Mouse (Mus musculus) bone marrow macrophage, adult 2 months (primary cell): ENCODE data around the gene Slc34a1. TPM values are rescaled to one million over a fixed set of nuclear protein-coding genes. Genes with fewer than 3 reads are reported as not detected.

Experiments used
- H3K27ac ChIP-seq: 2 replicates; pipeline ENCODE4 v1.5.1; 2012; ENCODE audit warnings: low read depth, low read length; ENCODE audit not compliant: insufficient read depth
- H3K4me1 ChIP-seq: 2 replicates; pipeline ENCODE4 v1.6.1; 2012; ENCODE audit warnings: low read length; ENCODE audit not compliant: control insufficient read depth, insufficient read depth
- H3K4me3 ChIP-seq: 2 replicates; pipeline ENCODE4 v1.5.1; 2012; ENCODE audit warnings: mild to moderate bottlenecking, low read length, moderate library complexity; ENCODE audit not compliant: insufficient read depth
- CTCF ChIP-seq: IDR thresholded peaks from 2 replicates; pipeline ENCODE4 v1.5.1; 2012; ENCODE audit warnings: low read depth, mild to moderate bottlenecking, low read length, moderate library complexity
- POLR2A ChIP-seq: IDR thresholded peaks from 2 replicates; pipeline ENCODE4 v1.6.1; 2012; ENCODE audit warnings: mild to moderate bottlenecking, low read depth, low read length, borderline replicate concordance
- polyA plus RNA-seq: library from polyadenylated mRNA; stranded (reverse); fragments of >200 nt; gene quantifications from 2 replicates; pipeline ENCODE4 v1.2.4, GENCODE M21; 2012; ENCODE audit not compliant: missing spikeins, insufficient read depth, insufficient read length

Gene Slc34a1
- not detected in 2 replicates for polyA plus RNA-seq

- Histone ChIP-seq H3K27ac (no peak within 1 kb of the TSS), H3K4me1 (peaks cover 2% of the 10 kb centered on the region; the same call in 1 of the 2 replicates), H3K4me3 (no peak within 1 kb of the TSS)
- no peak for TF ChIP-seq POLR2A
- TF ChIP-seq CTCF = no peak
Observed at GRCm38 (mm10) chr13:55398088-55398487, at the start of gene Slc34a1. Slc34a1 (plus strand) TSS chr13:55398187.

- TF ChIP-seq POLR2A = no peak
- TF ChIP-seq CTCF = no peak
- peak overlapping the region; percentile 96 for H3K4me3 ChIP-seq
- peaks cover 26% of the 10 kb centered on the region for H3K4me1 ChIP-seq
- no peak overlapping the region for H3K27ac ChIP-seq
Observed at GRCm38 (mm10) chr13:55361145-55361544, 36.8 kb upstream of the Slc34a1 start.

DNA sequence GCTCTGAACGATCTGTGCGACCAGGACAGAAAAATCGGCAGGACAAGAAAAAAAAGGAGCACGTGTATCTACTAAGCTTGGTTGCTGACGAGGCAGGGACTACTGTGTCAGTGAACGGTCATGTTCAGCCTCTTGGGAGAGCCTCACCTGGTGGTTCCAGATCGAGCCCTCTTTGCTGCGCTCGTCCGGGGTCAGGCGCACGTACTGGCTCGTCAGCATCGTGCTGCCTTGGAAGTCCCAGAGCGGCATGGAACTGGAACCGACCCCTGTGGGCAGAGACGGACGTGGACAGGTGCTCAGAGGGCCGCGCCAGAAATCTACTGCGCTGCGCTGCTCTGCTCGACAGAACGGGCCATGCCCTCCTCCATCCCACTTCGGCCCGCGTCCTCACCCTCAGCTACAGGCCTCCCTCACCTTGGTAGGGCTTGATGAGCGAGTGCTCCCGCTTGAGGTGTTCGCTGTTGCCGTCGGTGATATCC is 36.0 kb upstream of the Slc34a1 start:
- Histone ChIP-seq H3K27ac (peak overlapping the region; percentile 95), H3K4me3 (peak overlapping the region; percentile 96), H3K4me1 (peaks cover 26% of the 10 kb centered on the region)
- TF ChIP-seq POLR2A = no peak

- TF ChIP-seq POLR2A = no peak
- TF ChIP-seq CTCF = no peak
- peaks cover 26% of the 10 kb centered on the region for H3K4me1 ChIP-seq
Observed at GRCm38 (mm10) chr13:55362453-55363060, 35.4 kb upstream of the Slc34a1 start, which contains the start of gene Lman2. Lman2 (minus strand) TSS chr13:55362783.

GRCm38 (mm10) chr13:55368401-55368800 is 29.6 kb upstream of the Slc34a1 start:
- TF ChIP-seq POLR2A (no peak), CTCF (no peak)
- H3K4me1 ChIP-seq = peaks cover 39% of the 10 kb centered on the region
- no peak overlapping the region for H3K27ac ChIP-seq
- H3K4me3 ChIP-seq = no peak overlapping the region

More at GRCm38 (mm10) chr13:55362453-55363060, 35.4 kb upstream of the Slc34a1 start, which contains the start of gene Lman2:
- Histone ChIP-seq H3K27ac (peak within 1 kb of the TSS; percentile 95), H3K4me3 (peak within 1 kb of the TSS; percentile 96)

DNA sequence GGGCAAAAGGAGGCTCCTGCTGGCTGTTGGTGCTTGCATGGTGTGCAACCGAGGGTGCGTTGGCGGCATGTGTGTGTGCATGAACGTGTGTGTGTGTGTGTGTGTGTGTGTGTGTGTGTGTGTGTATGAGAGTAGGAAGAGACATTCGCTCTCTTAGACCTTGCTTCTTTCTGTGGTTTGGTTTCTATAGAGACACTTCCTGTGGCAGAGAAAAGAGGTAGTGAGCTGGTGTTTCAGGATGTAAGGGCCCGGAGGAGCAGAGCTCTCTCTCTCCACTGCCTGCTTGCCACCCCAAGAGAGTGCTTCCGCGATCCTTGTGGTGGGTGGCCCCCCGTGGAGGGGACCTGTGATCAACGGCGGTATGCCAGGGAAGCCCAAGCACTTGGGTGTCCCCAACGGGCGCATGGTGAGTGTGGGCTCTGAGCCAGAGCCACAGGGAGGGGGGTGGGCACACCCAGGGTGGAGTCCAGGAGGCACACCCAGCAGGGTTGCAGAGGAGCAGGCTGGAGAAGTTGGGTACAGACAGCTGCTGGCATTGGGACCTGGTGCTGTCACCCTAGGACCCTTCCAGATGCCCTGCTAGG is 28.4 kb upstream of the Slc34a1 start, which contains the start of gene Rgs14:
Gene Rgs14, plus strand, starts transcription at position 202 of the 584 bp plus-strand sequence.
- Histone ChIP-seq H3K4me1 (peaks cover 39% of the 10 kb centered on the region), H3K27ac (peak within 1 kb of the TSS; percentile 93), H3K4me3 (peak within 1 kb of the TSS; percentile 72)
- TF ChIP-seq CTCF = no peak
- peak; percentile 59; the same call in 1 of the 2 replicates for TF ChIP-seq POLR2A

DNA sequence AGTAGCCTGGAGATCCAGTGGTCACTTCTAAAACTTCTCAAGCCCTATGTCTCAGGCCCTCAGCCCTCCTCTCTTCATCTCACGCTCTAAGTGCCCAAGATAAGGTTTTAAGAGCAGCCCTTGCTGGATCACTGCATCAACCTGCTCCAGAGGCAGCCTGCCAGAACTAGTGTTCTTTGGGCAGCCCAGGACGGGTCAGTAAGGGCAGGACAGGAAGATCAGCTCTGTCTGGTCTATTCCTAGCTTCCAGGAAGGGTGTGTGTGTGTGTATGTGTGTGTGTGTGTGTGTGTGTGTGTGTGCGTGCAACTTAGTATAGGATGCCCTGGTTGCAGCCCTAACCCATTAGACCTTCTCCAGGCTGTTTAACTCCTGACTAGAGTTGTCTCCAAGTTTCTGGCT is 27.8 kb upstream of the Slc34a1 start:
- peak overlapping the region; percentile 72 for H3K4me3 ChIP-seq
- H3K27ac ChIP-seq = peak overlapping the region; percentile 93
- H3K4me1 ChIP-seq = peaks cover 39% of the 10 kb centered on the region
- TF ChIP-seq CTCF (no peak), POLR2A (no peak)

GRCm38 (mm10) chr13:55371007-55371681 is 26.8 kb upstream of the Slc34a1 start:
- peaks cover 39% of the 10 kb centered on the region for H3K4me1 ChIP-seq
- no peak overlapping the region for H3K27ac ChIP-seq
- no peak for TF ChIP-seq CTCF
- no peak for TF ChIP-seq POLR2A
- no peak overlapping the region for H3K4me3 ChIP-seq

GRCm38 (mm10) chr13:55371740-55372139 is 26.2 kb upstream of the Slc34a1 start:
- Histone ChIP-seq H3K4me1 (peaks cover 39% of the 10 kb centered on the region), H3K27ac (no peak overlapping the region), H3K4me3 (no peak overlapping the region)
- TF ChIP-seq CTCF (no peak), POLR2A (no peak)
